Mouse (Mus musculus): Measurements from ENCODE around the gene Ptprg.
"Not testable (repeated sequence)": the region's sequence is repeated elsewhere in the genome, so short reads cannot be mapped to it uniquely, and the experiment has no call there.

The Ptprg gene

DNA sequence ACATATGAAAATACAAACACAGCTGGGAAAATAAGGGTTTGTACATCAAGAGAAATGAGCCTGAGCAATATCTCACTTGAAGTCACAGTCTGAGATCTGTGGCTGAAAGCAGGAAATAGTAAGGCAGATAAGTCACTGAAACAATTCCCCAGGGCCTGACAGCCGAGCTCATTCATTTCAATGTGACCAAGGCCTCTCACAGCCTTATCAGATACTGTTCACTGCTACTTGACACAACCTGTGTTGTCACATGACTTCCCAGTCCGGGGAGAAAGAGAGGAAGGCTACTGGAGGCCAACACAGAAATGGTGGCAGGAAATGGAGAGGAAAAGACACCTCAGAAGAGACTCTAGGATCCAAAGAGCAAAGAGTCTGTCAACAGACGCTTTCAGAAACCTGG lies 430.8 kb downstream of the Ptprg start:
- peak in 1 of 2 experiments; percentile 11 for DNase-seq

DNA sequence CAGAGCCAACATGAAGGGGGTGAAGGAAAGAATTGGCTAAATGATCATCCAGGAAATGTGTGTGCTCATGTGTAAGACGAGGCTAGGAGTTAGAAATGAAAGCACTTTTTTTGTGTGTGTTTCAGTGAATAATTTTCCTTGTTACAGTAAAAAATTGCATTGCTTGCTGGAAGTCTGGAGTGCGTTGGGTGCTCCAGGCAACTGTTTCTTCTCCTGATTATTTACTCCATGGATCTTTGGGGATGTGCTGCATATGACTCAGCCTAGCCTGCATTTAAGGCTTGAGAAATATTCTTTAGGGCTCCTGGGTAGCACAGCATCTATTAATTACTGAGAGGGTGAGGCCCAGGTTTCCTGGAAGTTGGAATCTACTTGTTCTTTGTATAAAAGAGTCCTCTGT lies 435.6 kb downstream of the Ptprg start:
- no peak for DNase-seq

GRCm38 (mm10) chr14:11991151-11991550 lies 437.8 kb downstream of the Ptprg start:
- no peak for DNase-seq

DNA sequence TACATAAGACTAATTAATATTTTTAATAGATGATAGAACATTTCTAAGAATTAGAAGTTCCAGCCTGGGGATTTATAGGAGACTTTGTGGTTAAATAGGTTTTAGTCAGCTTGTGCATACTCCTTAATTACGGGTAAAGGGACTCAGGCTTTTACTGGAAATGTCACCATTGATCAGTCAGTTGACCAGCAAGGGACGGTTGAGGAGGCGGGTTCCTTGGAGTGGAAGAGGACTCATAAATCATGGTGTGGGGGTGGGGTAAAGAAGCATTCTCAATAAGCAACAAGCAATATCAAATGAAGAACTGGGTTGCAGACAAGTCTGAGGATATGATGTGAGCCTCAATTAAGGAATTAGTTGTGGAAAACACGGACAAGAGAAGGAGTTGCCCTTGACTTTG lies 438.8 kb downstream of the Ptprg start:
- DNase-seq: no peak

DNA sequence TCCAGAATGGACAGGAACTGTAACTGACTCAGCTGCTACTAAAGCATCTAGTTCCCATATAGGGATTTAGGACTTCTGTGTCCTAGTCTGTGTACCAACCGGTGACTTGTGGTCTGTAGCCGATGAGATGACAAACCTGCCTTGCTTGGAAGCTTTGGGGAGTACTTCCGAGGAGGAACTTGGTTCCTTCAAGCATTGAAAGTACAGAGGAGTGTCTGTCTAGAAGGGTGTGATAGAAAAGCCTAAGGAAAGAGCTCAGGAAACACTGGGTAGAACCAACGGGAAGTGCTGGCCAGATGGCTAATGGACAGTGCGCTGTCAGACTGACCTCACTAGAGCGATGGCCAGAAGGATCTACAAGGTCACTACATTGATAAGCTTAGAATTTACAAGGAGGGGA lies 439.2 kb downstream of the Ptprg start:
- DNase-seq: no peak

GRCm38 (mm10) chr14:11997555-11997954 lies 444.2 kb downstream of the Ptprg start:
- peak; percentile 26 to 29 for DNase-seq

DNA sequence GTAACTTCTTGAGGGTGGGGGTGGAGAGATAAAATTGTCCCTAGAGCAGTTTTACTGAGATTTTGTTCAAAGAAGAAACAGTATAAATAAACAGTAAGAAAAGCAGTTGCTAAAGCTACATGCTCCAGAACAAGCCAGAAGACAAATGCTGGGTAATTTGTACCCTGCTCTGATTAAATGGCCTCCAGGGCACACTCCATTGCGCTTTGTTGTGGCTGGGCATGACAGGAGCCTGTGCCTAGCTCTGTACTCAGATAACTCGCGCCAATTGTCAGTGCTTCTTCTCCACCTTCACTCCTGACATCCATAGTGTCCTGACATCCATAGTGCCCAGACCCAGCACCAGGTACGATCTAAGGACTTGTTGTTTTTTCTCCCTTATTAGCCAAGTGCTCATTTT lies 445.1 kb downstream of the Ptprg start:
- DNase-seq: no peak

GRCm38 (mm10) chr14:12004061-12004460 lies 450.7 kb downstream of the Ptprg start:
- DNase-seq: no peak

- no peak for DNase-seq
These were observed 458.4 kb downstream of the Ptprg start for GRCm38 (mm10) chr14:12011766-12012165.

DNA sequence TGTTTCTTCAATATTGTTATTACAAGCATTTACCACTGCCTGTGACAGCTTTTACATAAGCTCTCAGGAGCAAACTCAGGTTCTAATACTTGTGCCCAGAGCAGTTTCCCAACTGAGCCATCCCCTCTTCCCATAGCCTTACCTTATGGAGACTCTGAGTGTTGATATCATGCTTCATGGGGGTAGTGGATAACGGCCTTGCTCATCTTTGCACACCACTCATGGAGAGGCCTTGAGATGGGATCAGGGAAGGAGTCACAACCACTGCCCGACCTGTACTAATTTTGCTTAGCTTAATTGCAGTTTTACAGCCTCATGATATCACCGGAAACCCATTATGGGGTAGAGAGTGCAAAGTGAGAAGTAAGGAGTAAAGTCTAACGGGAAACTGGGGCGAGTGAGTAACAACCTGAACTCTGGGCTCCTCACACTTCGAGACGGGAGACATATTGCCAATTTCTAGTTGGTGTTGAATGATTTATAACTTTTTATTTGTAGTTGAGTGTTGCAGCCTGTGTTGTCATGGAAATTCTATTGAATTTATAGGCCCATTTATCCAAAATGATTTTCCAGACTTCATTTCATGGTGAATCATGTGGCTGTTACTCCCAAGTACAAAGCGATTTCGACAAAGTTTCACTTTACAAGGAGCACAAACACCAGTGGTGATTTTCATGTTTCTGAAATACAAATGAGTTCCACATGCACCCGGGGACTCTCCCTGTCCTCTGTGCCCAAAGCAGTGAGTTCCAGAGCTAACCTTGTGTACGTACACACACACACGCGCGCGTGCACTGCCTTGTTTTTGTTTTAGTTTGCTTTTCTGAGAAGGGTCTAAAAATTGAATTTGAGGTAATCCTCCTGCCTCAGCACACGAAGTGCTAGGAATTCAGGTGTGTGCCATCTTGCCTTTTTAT lies 472.7 kb downstream of the Ptprg start:
- DNase-seq: no peak

GRCm38 (mm10) chr14:12027247-12027646 lies 473.9 kb downstream of the Ptprg start:
- no peak for DNase-seq

DNA sequence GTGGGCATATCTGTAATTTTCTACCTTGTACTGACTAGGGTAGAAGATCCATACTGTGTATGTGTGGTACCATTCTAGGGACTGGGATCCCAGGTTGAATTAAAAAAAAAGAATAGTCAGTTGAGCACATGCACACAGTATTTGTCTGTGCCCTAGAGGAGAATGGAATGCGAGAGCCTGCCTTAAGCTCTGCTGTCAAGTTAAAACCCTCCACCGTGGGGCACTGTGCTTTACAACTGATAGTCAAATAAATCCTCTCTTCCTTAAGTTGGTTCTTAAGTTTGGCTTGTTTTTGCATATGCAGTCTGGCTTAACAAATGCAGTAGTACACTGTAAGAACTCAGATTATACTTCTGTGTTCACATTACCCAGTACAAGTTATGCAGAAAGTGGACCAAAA lies 476.6 kb downstream of the Ptprg start:
- peak; percentile 32 to 46 for DNase-seq

DNA sequence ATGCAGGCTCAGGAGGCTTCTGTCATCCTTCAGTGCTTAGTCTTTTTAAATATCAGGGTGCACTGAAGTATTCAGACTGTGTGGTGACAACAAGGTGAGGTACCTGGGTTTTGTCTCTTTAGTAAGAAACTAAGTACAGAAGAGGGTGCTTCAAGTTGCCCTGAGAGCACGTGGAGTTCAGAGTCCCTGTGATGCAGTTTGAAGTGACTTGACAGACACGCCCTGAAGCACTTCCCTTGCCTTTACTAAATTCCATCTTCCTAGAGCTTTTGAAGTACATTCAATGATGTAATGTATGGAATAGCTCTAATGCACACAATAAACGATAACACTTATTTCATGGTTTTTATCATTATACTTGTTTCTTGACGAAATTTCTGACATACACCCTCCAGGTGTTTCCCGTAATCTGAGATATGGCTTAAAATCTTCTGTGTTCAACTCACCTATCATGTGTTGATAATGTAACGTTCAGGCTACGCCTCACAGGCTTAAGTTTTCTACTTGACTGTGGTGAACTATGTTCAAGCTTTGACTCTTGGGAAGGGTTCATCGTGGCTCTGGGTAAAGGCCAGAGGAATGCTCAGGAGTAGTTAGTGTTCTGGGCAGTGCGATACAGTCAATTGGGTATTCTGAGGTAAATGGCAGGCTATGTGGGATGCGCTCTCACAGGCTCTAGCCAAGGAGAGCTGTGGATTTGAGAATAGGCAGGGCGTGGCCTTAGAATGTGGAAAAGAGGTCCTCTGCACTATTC lies 483.4 kb downstream of the Ptprg start:
- DNase-seq: no peak

DNA sequence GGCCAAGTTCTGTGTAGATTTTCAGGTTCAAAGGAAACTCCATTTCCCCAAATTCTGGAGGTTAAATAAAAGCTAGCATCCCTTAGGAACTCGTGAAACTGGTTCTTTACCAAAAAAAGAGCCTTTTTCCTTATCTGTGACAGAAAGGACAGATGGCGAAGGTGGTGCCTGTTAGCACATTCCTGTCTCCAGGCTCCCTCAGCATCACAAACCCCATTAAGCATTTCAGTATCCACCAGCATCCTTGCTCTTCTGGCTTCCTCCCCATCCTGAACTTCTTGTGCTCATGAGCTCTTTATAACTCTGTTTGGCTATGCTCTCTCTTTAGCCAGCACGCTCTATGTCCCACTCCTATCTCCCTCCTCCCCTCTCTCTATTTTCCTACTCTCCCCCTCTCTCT lies 486.4 kb downstream of the Ptprg start:
- no peak for DNase-seq

DNA sequence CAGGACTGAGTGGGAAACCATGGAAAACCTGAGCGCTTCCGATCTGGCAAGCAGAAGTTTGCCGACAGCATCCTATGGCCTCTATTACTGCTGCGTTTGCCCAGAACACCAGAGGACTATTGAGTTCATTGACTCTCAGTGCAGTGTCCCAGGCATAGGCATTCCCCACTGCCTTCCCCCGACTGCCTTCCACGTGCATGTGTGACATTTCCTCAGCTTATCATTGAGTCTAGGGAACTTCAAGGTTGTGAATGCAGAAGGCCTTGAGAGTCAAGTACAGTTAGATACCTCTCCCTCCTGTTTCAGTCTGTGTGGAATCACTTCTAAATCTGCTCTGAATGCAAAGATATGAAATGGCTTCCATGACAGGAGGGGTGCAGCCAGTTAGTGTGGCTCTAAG lies 488.2 kb downstream of the Ptprg start:
- DNase-seq: no peak

DNA sequence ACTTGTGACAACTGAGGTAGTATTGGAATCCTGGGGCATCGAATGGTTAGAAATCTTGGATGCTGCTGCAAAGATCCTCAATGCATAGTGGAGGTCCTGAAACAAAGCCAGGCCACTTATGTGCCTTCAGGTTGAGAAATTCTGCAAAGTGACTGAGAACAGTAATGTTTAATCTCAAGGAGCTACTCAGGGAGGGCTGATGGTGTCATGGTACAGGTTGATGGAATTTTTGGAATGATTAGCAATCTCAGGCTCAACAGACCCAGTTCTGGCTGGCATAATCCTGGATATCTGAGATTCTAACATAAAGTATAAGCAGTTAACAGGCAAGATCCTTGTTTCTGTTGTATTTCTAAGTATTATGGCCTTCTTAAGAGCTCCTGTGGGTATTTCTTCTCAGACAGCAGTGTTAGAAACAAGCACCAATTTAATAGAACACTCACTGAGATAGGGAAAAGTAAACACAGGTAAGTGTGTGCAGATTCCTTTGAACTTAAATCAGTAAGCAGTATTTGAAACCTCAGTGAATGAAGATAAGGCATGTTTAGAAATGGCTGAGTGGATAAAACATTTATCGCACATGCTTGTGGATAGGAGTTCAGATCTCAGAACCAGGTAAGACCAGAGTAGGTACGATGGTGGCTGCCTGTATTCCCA lies 493.0 kb downstream of the Ptprg start:
- no peak for DNase-seq

DNA sequence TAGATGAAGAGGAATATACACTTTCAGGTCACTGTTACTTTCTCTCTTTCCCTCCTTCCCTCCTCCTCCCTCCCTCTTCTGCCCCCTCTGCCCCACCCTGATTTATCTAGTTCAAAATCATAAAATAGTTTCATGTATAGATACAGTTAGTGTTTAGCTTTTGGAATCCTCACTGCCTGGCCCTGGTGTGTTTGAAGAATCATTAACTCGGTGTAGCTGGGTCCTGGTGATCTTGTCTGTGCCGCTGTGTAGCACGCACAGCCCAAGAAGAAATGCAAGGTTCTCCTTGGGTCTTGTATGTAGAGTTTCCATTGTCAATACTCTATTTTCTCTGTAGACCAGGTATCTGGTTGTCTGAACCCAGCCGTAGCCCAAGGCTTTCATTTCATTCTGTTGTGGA lies 494.3 kb downstream of the Ptprg start:
- no peak for DNase-seq

- DNase-seq: no peak
These were observed 503.7 kb downstream of the Ptprg start for GRCm38 (mm10) chr14:12056912-12057524.

GRCm38 (mm10) chr14:12057856-12058255 lies 504.5 kb downstream of the Ptprg start:
- DNase-seq: no peak

DNA sequence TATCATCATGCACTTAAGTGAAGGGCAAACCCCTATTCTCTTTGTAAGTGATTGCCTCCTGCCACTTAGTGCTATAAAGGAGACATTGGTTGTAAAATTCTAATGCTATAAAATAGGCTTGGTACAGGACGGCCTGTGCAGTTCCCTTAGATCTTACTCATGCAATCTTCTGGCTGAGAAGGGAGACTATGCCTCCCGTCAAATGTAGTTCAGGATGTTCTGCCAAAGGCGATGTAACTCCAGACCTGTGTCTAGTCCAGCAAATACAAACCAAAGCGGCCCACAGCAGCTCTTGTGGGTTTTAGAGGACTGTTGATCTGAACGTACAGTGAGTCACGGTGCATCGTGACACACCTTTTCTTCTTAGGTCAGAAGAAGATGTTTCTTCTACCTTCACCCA lies 505.8 kb downstream of the Ptprg start:
- DNase-seq: no peak

DNA sequence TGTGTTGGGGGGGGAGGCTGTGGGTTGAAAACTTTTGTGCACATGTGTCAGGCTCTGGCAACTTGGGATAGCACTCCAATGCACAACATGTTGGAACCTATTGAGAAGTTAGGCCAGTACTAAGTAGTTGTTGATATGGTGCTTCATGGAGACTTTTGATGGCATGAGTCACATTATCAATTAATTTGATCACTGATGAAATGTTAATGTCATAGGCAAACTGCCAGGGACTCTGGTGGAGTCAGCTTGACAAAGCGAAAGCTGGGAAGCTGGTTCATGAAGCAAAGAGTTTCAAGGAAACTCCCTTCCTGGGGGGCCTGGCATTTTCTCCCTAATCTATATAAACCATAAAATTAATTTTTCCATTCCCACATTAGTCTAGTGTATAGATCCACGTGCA lies 508.0 kb downstream of the Ptprg start:
- not testable (repeated sequence) for DNase-seq

DNA sequence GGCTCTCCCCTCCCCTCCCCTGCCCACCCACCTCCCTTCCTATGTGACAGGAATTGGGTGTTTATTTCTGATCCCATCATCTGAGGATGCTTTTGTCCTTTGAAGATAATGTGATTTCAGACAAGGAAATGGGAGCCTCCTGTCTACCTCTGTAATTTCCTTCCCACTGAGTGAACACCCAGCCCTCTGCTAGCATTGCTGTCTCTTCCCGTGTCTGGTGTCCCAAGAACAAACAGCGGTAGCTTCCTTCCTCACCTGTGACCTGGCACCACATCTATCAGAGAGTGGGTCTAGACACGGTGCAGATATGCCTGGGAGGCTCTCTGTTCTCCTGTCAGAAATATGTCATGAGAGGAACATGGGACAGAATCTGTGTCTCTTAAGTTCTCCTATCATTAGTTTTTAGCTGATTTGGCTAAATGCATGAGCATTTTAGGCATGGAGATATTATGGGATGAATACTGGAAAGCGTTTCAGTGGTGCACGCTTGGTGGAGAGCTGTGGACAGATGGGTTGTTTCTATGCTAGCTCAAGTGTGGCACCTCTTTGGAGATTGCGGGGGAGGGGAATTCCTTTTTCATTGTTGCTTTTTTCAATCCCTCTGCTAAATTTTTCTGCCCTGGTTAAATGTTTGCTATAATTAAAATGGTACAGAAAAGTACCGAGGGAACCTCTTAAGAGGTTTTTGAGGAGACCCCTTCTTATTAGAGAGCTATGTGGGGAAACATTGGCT lies 509.5 kb downstream of the Ptprg start:
- DNase-seq: peak in 1 of 2 experiments; percentile 29

All from kidney, postnatal 4 days (tissue).